Mouse (Mus musculus) kidney, adult 2 months (tissue): ENCODE measurements around the gene 4930595D18Rik. TPM values are rescaled to one million over a fixed set of nuclear protein-coding genes. Genes with fewer than 3 reads are reported as not detected.

Experiments used
- DNase-seq: peaks from one replicate; pipeline ENCODE4 v3.0.0; 2021
- H3K27ac ChIP-seq: fragments of 200-500 bp; 2 replicates; pipeline ENCODE4 v1.5.1; 2012; ENCODE audit warnings: low read depth, low read length, control low read depth, inconsistent platforms; ENCODE audit not compliant: insufficient read depth
- H3K27me3 ChIP-seq: fragments of 200-500 bp; replicated peaks from 2 replicates; pipeline ENCODE4 v1.6.1; 2012; ENCODE audit warnings: mild to moderate bottlenecking, moderate library complexity, low read length, inconsistent platforms; ENCODE audit not compliant: control insufficient read depth, insufficient read depth
- H3K36me3 ChIP-seq: fragments of 200-500 bp; 2 replicates; pipeline ENCODE4 v1.6.1; 2012; ENCODE audit warnings: mild to moderate bottlenecking, moderate library complexity, low read length, inconsistent platforms; ENCODE audit not compliant: control insufficient read depth, insufficient read depth
- H3K4me1 ChIP-seq: fragments of 200-500 bp; 2 replicates; pipeline ENCODE4 v1.6.1; 2011; ENCODE audit warnings: low read length; ENCODE audit not compliant: control insufficient read depth, insufficient read depth
- H3K4me3 ChIP-seq: fragments of 200-500 bp; 2 replicates; pipeline ENCODE4 v1.5.1; 2011; ENCODE audit warnings: mild to moderate bottlenecking, low read depth, low read length, control low read depth; ENCODE audit not compliant: insufficient read depth
- CTCF ChIP-seq: fragments of 200-500 bp; conservative IDR thresholded peaks from 2 replicates; pipeline ENCODE4 v1.5.1; 2011; ENCODE audit warnings: low read depth, mild to moderate bottlenecking, control low read depth, low read length, moderate library complexity, mixed read lengths; ENCODE audit not compliant: insufficient read depth, insufficient read length
- POLR2A ChIP-seq: fragments of 200-500 bp; IDR thresholded peaks from one replicate; pipeline ENCODE4 v1.6.1; 2011; ENCODE audit warnings: low read depth, low read length, control low read depth
- WGBS: fragments of 180-500 bp; shearing (Covaris S2); methylation state at CpG from one replicate; pipeline ENCODE4 v1.1.7; 2018; 5-methylcytosine and 5-hydroxymethylcytosine counted together
- polyA plus RNA-seq: library from polyadenylated mRNA; depleted of rRNA; stranded (reverse); fragments of >200 nt; gene quantifications from 2 replicates; pipeline ENCODE4 v1.2.3, GENCODE M21; 2012

The 4930595D18Rik gene
- polyA plus RNA-seq, 1 experiment: not detected

GRCm38 (mm10) chr12:111211729-111212128 is 27.4 kb upstream of the 4930595D18Rik start:
- no peaks in the 10 kb centered on the region for H3K27me3 ChIP-seq
- 84% methylated on average over 5 of the region's 5 CpGs for WGBS
- TF ChIP-seq POLR2A (no peak), CTCF (no peak)
- no peak overlapping the region for H3K27ac ChIP-seq
- H3K36me3 ChIP-seq: no peaks in the 10 kb centered on the region
- H3K4me3 ChIP-seq: no peak overlapping the region
- no peaks in the 10 kb centered on the region for H3K4me1 ChIP-seq
- DNase-seq: no peak

GRCm38 (mm10) chr12:111207641-111208040 is 23.4 kb upstream of the 4930595D18Rik start:
- H3K27ac ChIP-seq: no peak overlapping the region

GRCm38 (mm10) chr12:111203945-111204344 is 19.7 kb upstream of the 4930595D18Rik start:
- no peaks in the 10 kb centered on the region for H3K27me3 ChIP-seq
- no peaks in the 10 kb centered on the region for H3K36me3 ChIP-seq
- H3K4me3 ChIP-seq: no peak overlapping the region
- H3K27ac ChIP-seq: no peak overlapping the region
- 75% methylated on average over 3 of the region's 3 CpGs for WGBS
- TF ChIP-seq POLR2A (no peak), CTCF (no peak)
- H3K4me1 ChIP-seq: no peaks in the 10 kb centered on the region
- no peak for DNase-seq

More at GRCm38 (mm10) chr12:111207641-111208040, 23.4 kb upstream of the 4930595D18Rik start:
- H3K27me3 ChIP-seq: no peaks in the 10 kb centered on the region
- no peaks in the 10 kb centered on the region for H3K4me1 ChIP-seq
- H3K36me3 ChIP-seq: no peaks in the 10 kb centered on the region
- TF ChIP-seq CTCF (no peak), POLR2A (no peak)
- no peak for DNase-seq
- WGBS: 86% methylated on average over 3 of the region's 3 CpGs
- H3K4me3 ChIP-seq: no peak overlapping the region

GRCm38 (mm10) chr12:111203076-111203475 is 18.8 kb upstream of the 4930595D18Rik start:
- Histone ChIP-seq H3K36me3 (no peaks in the 10 kb centered on the region), H3K4me3 (no peak overlapping the region), H3K27me3 (no peaks in the 10 kb centered on the region), H3K27ac (no peak overlapping the region), H3K4me1 (no peaks in the 10 kb centered on the region)
- 78% methylated on average over 10 of the region's 10 CpGs for WGBS
- TF ChIP-seq POLR2A (no peak), CTCF (no peak)
- DNase-seq: no peak

GRCm38 (mm10) chr12:111196548-111196947 is 12.3 kb upstream of the 4930595D18Rik start:
- Histone ChIP-seq H3K36me3 (no peaks in the 10 kb centered on the region), H3K4me1 (no peaks in the 10 kb centered on the region), H3K27ac (no peak overlapping the region), H3K4me3 (no peak overlapping the region), H3K27me3 (no peaks in the 10 kb centered on the region)
- no peak for DNase-seq
- WGBS: 59% methylated on average over 4 of the region's 4 CpGs
- TF ChIP-seq CTCF (no peak), POLR2A (no peak)

- WGBS: 73% methylated on average over 9 of the region's 9 CpGs
- DNase-seq: no peak
- H3K36me3 ChIP-seq: no peaks in the 10 kb centered on the region
- H3K4me3 ChIP-seq: no peak overlapping the region
- no peaks in the 10 kb centered on the region for H3K4me1 ChIP-seq
- H3K27me3 ChIP-seq: no peaks in the 10 kb centered on the region
- H3K27ac ChIP-seq: no peak overlapping the region
- no peak for TF ChIP-seq CTCF
- no peak for TF ChIP-seq POLR2A
Measured at GRCm38 (mm10) chr12:111193331-111193730, 9.0 kb upstream of the 4930595D18Rik start.

- no peak for DNase-seq
Measured at GRCm38 (mm10) chr12:111192777-111193176, 8.5 kb upstream of the 4930595D18Rik start.

GRCm38 (mm10) chr12:111190891-111191290 is 6.6 kb upstream of the 4930595D18Rik start:
- no peaks in the 10 kb centered on the region for H3K36me3 ChIP-seq
- DNase-seq: peak; percentile 32
- no peaks in the 10 kb centered on the region for H3K27me3 ChIP-seq
- TF ChIP-seq CTCF (no peak), POLR2A (no peak)
- WGBS: 58% methylated on average over 2 of the region's 2 CpGs
- H3K27ac ChIP-seq: no peak overlapping the region
- no peak overlapping the region for H3K4me3 ChIP-seq
- no peaks in the 10 kb centered on the region for H3K4me1 ChIP-seq

More at GRCm38 (mm10) chr12:111192777-111193176, 8.5 kb upstream of the 4930595D18Rik start:
- 80% methylated on average over 6 of the region's 6 CpGs for WGBS
- TF ChIP-seq POLR2A: no peak
- TF ChIP-seq CTCF: no peak
- H3K4me1 ChIP-seq: no peaks in the 10 kb centered on the region
- H3K4me3 ChIP-seq: no peak overlapping the region
- H3K36me3 ChIP-seq: no peaks in the 10 kb centered on the region
- no peaks in the 10 kb centered on the region for H3K27me3 ChIP-seq
- no peak overlapping the region for H3K27ac ChIP-seq
